23 mouse cellular contexts compared by ENCODE assay signal in genomic region chr9:25629531-25630099, GRCm38 (mm10).
A peak's percentile ranks its signal among the peaks of the same experiment; 100 is the strongest.
DNase-seq lines count a peak whose midpoint lies in the region; ATAC-seq lines count a peak whose summit lies in the region.
"Had no signal": no experiment of that assay in that cellular context is flagged by ENCODE, and none has a peak within 500 bp of the region (broad histone marks: within the 10 kb centered on the region; RNA-seq: fewer than 3 reads in every experiment).

No protein-coding gene starts in this region.

- no peak overlapping the region for H3K4me2 ChIP-seq in forebrain, embryonic 11.5 days (ENCODE audit: low read depth, low read length, severe bottlenecking)
- H3K4me2 ChIP-seq in midbrain, embryonic 13.5 days (replicated peaks), result no peak overlapping the region
- no peak overlapping the region for H3K4me2 ChIP-seq in midbrain, embryonic 15.5 days
- no peak overlapping the region for H3K4me2 ChIP-seq in forebrain, embryonic 16.5 days (ENCODE audit: low read length)
- H3K4me2 ChIP-seq: hindbrain, embryonic 12.5 days had no signal

- no peaks in the 10 kb centered on the region for H3K27me3 ChIP-seq in forebrain, embryonic 11.5 days (ENCODE audit: control insufficient read depth, insufficient read depth, low read length)
- H3K27me3 ChIP-seq in forebrain, embryonic 10.5 days (ENCODE audit: poor library complexity, severe bottlenecking), result no peaks in the 10 kb centered on the region
- H3K27me3 ChIP-seq in midbrain, embryonic 13.5 days, result no peaks in the 10 kb centered on the region
- no peaks in the 10 kb centered on the region for H3K27me3 ChIP-seq in midbrain, embryonic 15.5 days (replicated peaks)
- no peaks in the 10 kb centered on the region for H3K27me3 ChIP-seq in forebrain, embryonic 16.5 days (replicated peaks; ENCODE audit: control insufficient read depth, insufficient read depth, low read length)
- H3K27me3 ChIP-seq: hindbrain, embryonic 12.5 days had no signal

- 62% methylated on average over 5 of the region's 5 CpGs for WGBS in forebrain, embryonic 11.5 days
- 80% methylated on average over 5 of the region's 5 CpGs for WGBS in forebrain, embryonic 10.5 days
- WGBS in midbrain, embryonic 13.5 days, result 59% methylated on average over 5 of the region's 5 CpGs
- WGBS in midbrain, embryonic 15.5 days, result 54% methylated on average over 5 of the region's 5 CpGs
- WGBS in forebrain, embryonic 16.5 days, result 28% methylated on average over 5 of the region's 5 CpGs

- no peak overlapping the region for H3K27ac ChIP-seq in forebrain, embryonic 11.5 days (ENCODE audit: low read depth, low read length)
- H3K27ac ChIP-seq in forebrain, embryonic 10.5 days, result no peak overlapping the region
- H3K27ac ChIP-seq in midbrain, embryonic 13.5 days, result no peak overlapping the region
- H3K27ac ChIP-seq in midbrain, embryonic 15.5 days, result no peak overlapping the region
- no peak overlapping the region for H3K27ac ChIP-seq in forebrain, embryonic 16.5 days (ENCODE audit: low read length)
- H3K27ac ChIP-seq: embryonic facial prominence, embryonic 10.5 days; gastrocnemius, adult 2 months; hindbrain, embryonic 12.5 days had no signal

- H3K4me1 ChIP-seq in forebrain, embryonic 11.5 days (replicated peaks; ENCODE audit: control insufficient read depth, insufficient read depth, low read length), result no peaks in the 10 kb centered on the region
- H3K4me1 ChIP-seq in forebrain, embryonic 10.5 days, result no peaks in the 10 kb centered on the region
- H3K4me1 ChIP-seq in midbrain, embryonic 13.5 days (replicated peaks), result peaks cover 4% of the 10 kb centered on the region; the same call in 1 of the 2 replicates
- H3K4me1 ChIP-seq in midbrain, embryonic 15.5 days, result no peaks in the 10 kb centered on the region
- no peaks in the 10 kb centered on the region for H3K4me1 ChIP-seq in forebrain, embryonic 16.5 days (replicated peaks; ENCODE audit: control insufficient read depth, insufficient read depth, low read length)
- H3K4me1 ChIP-seq: embryonic facial prominence, embryonic 10.5 days; hindbrain, embryonic 12.5 days had no signal

- no peaks in the 10 kb centered on the region for H3K36me3 ChIP-seq in forebrain, embryonic 11.5 days (ENCODE audit: control insufficient read depth, insufficient read depth, low read length)
- no peaks in the 10 kb centered on the region for H3K36me3 ChIP-seq in forebrain, embryonic 10.5 days (replicated peaks)
- no peaks in the 10 kb centered on the region for H3K36me3 ChIP-seq in midbrain, embryonic 13.5 days
- H3K36me3 ChIP-seq in midbrain, embryonic 15.5 days (replicated peaks), result no peaks in the 10 kb centered on the region
- H3K36me3 ChIP-seq in forebrain, embryonic 16.5 days (ENCODE audit: control insufficient read depth, insufficient read depth), result no peaks in the 10 kb centered on the region
- H3K36me3 ChIP-seq: embryonic facial prominence, embryonic 10.5 days; G1E; hindbrain, embryonic 12.5 days had no signal

- peak; percentile 65 for ATAC-seq in forebrain, embryonic 11.5 days (replicated peaks; ENCODE audit: low FRiP score)
- peak; percentile 40; the same call in 1 of the 2 replicates for ATAC-seq in midbrain, embryonic 13.5 days
- ATAC-seq in midbrain, embryonic 15.5 days (replicated peaks), result no peak
- peak; percentile 85 for ATAC-seq in forebrain, embryonic 16.5 days
- ATAC-seq: CD4-positive, CD25-positive, alpha-beta regulatory T cell, adult 4 months; hindbrain, embryonic 16.5 days; inflammation-experienced regulatory T-cells, adult 6 months; intestine, postnatal 0 days had no signal

- no peak overlapping the region for H3K9ac ChIP-seq in forebrain, embryonic 11.5 days (ENCODE audit: low read length)
- no peak overlapping the region for H3K9ac ChIP-seq in midbrain, embryonic 13.5 days (replicated peaks)
- H3K9ac ChIP-seq in midbrain, embryonic 15.5 days, result no peak overlapping the region
- no peak overlapping the region for H3K9ac ChIP-seq in forebrain, embryonic 16.5 days (replicated peaks; ENCODE audit: low read depth, low read length)
- H3K9ac ChIP-seq: hindbrain, embryonic 12.5 days had no signal

- no peaks in the 10 kb centered on the region for H3K9me3 ChIP-seq in forebrain, embryonic 11.5 days (ENCODE audit: control insufficient read depth, low read length)
- H3K9me3 ChIP-seq in forebrain, embryonic 10.5 days, result no peaks in the 10 kb centered on the region
- no peaks in the 10 kb centered on the region for H3K9me3 ChIP-seq in midbrain, embryonic 13.5 days
- no peaks in the 10 kb centered on the region for H3K9me3 ChIP-seq in midbrain, embryonic 15.5 days
- no peaks in the 10 kb centered on the region for H3K9me3 ChIP-seq in forebrain, embryonic 16.5 days (ENCODE audit: control insufficient read depth, low read length)
- H3K9me3 ChIP-seq: embryonic facial prominence, embryonic 10.5 days; G1E; hindbrain, embryonic 12.5 days had no signal

- no peak for DNase-seq in forebrain, embryonic 11.5 days (ENCODE audit: low spot score)
- DNase-seq in forebrain, embryonic 10.5 days (ENCODE audit: extremely low spot score, low spot score), result no peak
- no peak for DNase-seq in left cerebral cortex, adult 11 months (ENCODE audit: low spot score)
- DNase-seq in spleen, postnatal 36 days (ENCODE audit: low spot score in 2 of 2), result no peak
- DNase-seq: adrenal gland, adult 8-10 months; adrenal gland, postnatal 36 days; B cell, adult 2 months; cerebellum, adult 18-20 months; cerebellum, postnatal 10 days; gastrocnemius, adult 2 months; gastrocnemius, postnatal 25 days; heart, postnatal 10 days; heart, postnatal 4 days had no signal

- H3K4me3 ChIP-seq in forebrain, embryonic 11.5 days (ENCODE audit: low read depth, low read length), result no peak overlapping the region
- H3K4me3 ChIP-seq in forebrain, embryonic 10.5 days, result no peak overlapping the region
- no peak overlapping the region for H3K4me3 ChIP-seq in midbrain, embryonic 13.5 days (replicated peaks)
- no peak overlapping the region for H3K4me3 ChIP-seq in midbrain, embryonic 15.5 days
- no peak overlapping the region for H3K4me3 ChIP-seq in forebrain, embryonic 16.5 days (replicated peaks; ENCODE audit: low read length)
- H3K4me3 ChIP-seq: embryonic facial prominence, embryonic 10.5 days; gastrocnemius, adult 2 months; hindbrain, embryonic 12.5 days had no signal
